11 mouse cellular contexts compared by ENCODE assay signal in genomic region chr10:126988513-126989165, GRCm38 (mm10). TPM values are rescaled to one million over a fixed set of nuclear protein-coding genes. Genes with fewer than 3 reads are reported as not detected.
DNase-seq lines count a peak whose midpoint lies in the region; ATAC-seq and TF ChIP-seq lines count a peak whose summit lies in the region.
"Had no signal": no experiment of that assay in that cellular context is flagged by ENCODE, and none has a peak within 500 bp of the region (broad histone marks: within the 10 kb centered on the region; RNA-seq: fewer than 3 reads in every experiment).

No protein-coding gene starts in this region.

- no peak for ATAC-seq in lung, embryonic 14.5 days (ENCODE audit: insufficient read depth)
- ATAC-seq in embryonic facial prominence, embryonic 13.5 days (ENCODE audit: insufficient number of reproducible peaks, insufficient read depth, low FRiP score, low TSS enrichment, low read depth): no peak
- ATAC-seq in liver, embryonic 13.5 days (ENCODE audit: low read depth): no peak
- no peak for ATAC-seq in megakaryocyte-erythroid progenitor cell, adult 5-6 weeks (replicated peaks; ENCODE audit: low FRiP score, low TSS enrichment, poor library complexity, severe bottlenecking)
- ATAC-seq: forebrain, embryonic 14.5 days; inflammation-experienced regulatory T-cells, adult 6 months had no signal

- H3K9me3 ChIP-seq in lung, embryonic 14.5 days (ENCODE audit: low read depth, low read length): no peaks in the 10 kb centered on the region
- no peaks in the 10 kb centered on the region for H3K9me3 ChIP-seq in embryonic facial prominence, embryonic 13.5 days
- no peaks in the 10 kb centered on the region for H3K9me3 ChIP-seq in liver, embryonic 13.5 days (replicated peaks)

- peaks cover 45% of the 10 kb centered on the region for H3K36me3 ChIP-seq in lung, embryonic 14.5 days (ENCODE audit: insufficient read depth)
- peaks cover 35% of the 10 kb centered on the region for H3K36me3 ChIP-seq in embryonic facial prominence, embryonic 13.5 days
- H3K36me3 ChIP-seq in liver, embryonic 13.5 days: peaks cover 30% of the 10 kb centered on the region

- TF ChIP-seq CTCF in lung, embryonic 14.5 days (IDR thresholded peaks at IDR 0.05; ENCODE audit: low read depth): no peak

- peak overlapping the region; percentile 2; the same call in 1 of the 2 replicates for H3K9ac ChIP-seq in lung, embryonic 14.5 days
- 0 out of 2 replicates have a peak overlapping the region, but pooled peaks have one; percentile 27 for H3K9ac ChIP-seq in embryonic facial prominence, embryonic 13.5 days
- H3K9ac ChIP-seq in liver, embryonic 13.5 days: no peak overlapping the region

- H3K27me3 ChIP-seq in lung, embryonic 14.5 days (ENCODE audit: insufficient read depth, low read length): no peaks in the 10 kb centered on the region
- H3K27me3 ChIP-seq in embryonic facial prominence, embryonic 13.5 days: no peaks in the 10 kb centered on the region
- no peaks in the 10 kb centered on the region for H3K27me3 ChIP-seq in liver, embryonic 13.5 days

- WGBS in lung, embryonic 14.5 days: 50% methylated on average over 5 of the region's 5 CpGs
- WGBS in embryonic facial prominence, embryonic 13.5 days: 75% methylated on average over 5 of the region's 5 CpGs
- 22% methylated on average over 5 of the region's 5 CpGs for WGBS in liver, embryonic 13.5 days (ENCODE audit: insufficient replicate concordance)

- H3K27ac ChIP-seq in lung, embryonic 14.5 days (ENCODE audit: low read depth): peak overlapping the region; percentile 85; the same call in 1 of the 2 replicates
- H3K27ac ChIP-seq in embryonic facial prominence, embryonic 13.5 days: peak overlapping the region; percentile 74
- peak overlapping the region; percentile 23; the same call in 1 of the 2 replicates for H3K27ac ChIP-seq in liver, embryonic 13.5 days

- no peak overlapping the region for H3K4me3 ChIP-seq in lung, embryonic 14.5 days (ENCODE audit: low read depth, low read length)
- H3K4me3 ChIP-seq in embryonic facial prominence, embryonic 13.5 days: no peak overlapping the region
- no peak overlapping the region for H3K4me3 ChIP-seq in liver, embryonic 13.5 days (replicated peaks)

- H3K4me1 ChIP-seq in lung, embryonic 14.5 days (ENCODE audit: insufficient read depth): peaks cover 38% of the 10 kb centered on the region
- peaks cover 74% of the 10 kb centered on the region for H3K4me1 ChIP-seq in embryonic facial prominence, embryonic 13.5 days
- H3K4me1 ChIP-seq in liver, embryonic 13.5 days (replicated peaks): peaks cover 69% of the 10 kb centered on the region

- H3K4me2 ChIP-seq in lung, embryonic 14.5 days: no peak overlapping the region
- no peak overlapping the region for H3K4me2 ChIP-seq in embryonic facial prominence, embryonic 13.5 days
- no peak overlapping the region for H3K4me2 ChIP-seq in liver, embryonic 13.5 days

- DNase-seq in heart, adult 11 months: peak; percentile 92
- DNase-seq in heart, adult 9 months (ENCODE audit: low spot score in 2 of 2): no peak
- DNase-seq in lung, embryonic 14.5 days: no peak
- no peak for DNase-seq in lung, postnatal 36 days
- no peak for DNase-seq in liver, embryonic 13.5 days
- DNase-seq in adrenal gland, adult 8-10 months: no peak
- DNase-seq: cerebellum, adult 8-10 months had no signal

RNA-seq across cellular contexts. Expression of gene Ctdsp2, which starts 10.1 kb away (rescaled TPM):
- 112 and 113 TPM in 2 replicates for polyA plus RNA-seq in lung, embryonic 14.5 days (2014; fragmentation: Nextera tagmentation; extraction: Ambion mirVana)
- polyA plus RNA-seq in embryonic facial prominence, embryonic 13.5 days (2015; fragmentation: Nextera tagmentation; extraction: Ambion mirVana): 84.8 and 87.4 TPM in 2 replicates
- 9.9 and 10.8 TPM in 2 replicates for polyA plus RNA-seq in liver, embryonic 13.5 days (2015; fragmentation: Nextera tagmentation; extraction: Ambion mirVana)
- total RNA-seq in megakaryocyte-erythroid progenitor cell, adult 5-6 weeks (2014; fragmentation: Nextera tagmentation): 54.7 and 56.7 TPM in 2 replicates
- 18.3 and 24.7 TPM in 2 replicates for total RNA-seq in megakaryocyte-erythroid progenitor cell, adult 5-6 weeks (2017)
- total RNA-seq in adrenal gland, adult 8-10 months (2022): 100 to 1,000 TPM; 140 to 170 (median 157) TPM

RNA-seq across cellular contexts. Expression of gene Avil, which starts 11.9 kb away (rescaled TPM):
- 0.13 and 0.30 TPM in 2 replicates for polyA plus RNA-seq in lung, embryonic 14.5 days (2014; fragmentation: Nextera tagmentation; extraction: Ambion mirVana)
- 0.58 and 0.97 TPM in 2 replicates for polyA plus RNA-seq in embryonic facial prominence, embryonic 13.5 days (2015; fragmentation: Nextera tagmentation; extraction: Ambion mirVana)
- 0.08 and 0.12 TPM in 2 replicates for polyA plus RNA-seq in liver, embryonic 13.5 days (2015; fragmentation: Nextera tagmentation; extraction: Ambion mirVana)
- not detected in 2 replicates for total RNA-seq in megakaryocyte-erythroid progenitor cell, adult 5-6 weeks (2014; fragmentation: Nextera tagmentation)
- total RNA-seq in megakaryocyte-erythroid progenitor cell, adult 5-6 weeks (2017): 0.38 TPM in 1 of 2 replicates, not detected in the other
- 1 to 10 TPM; 1.6 to 2.4 (median 2.0) TPM for total RNA-seq in adrenal gland, adult 8-10 months (2022)

RNA-seq across cellular contexts. Expression of gene Tsfm, which starts 42.0 kb away (rescaled TPM):
- polyA plus RNA-seq in lung, embryonic 14.5 days (2014; fragmentation: Nextera tagmentation; extraction: Ambion mirVana): 76.8 and 77.3 TPM in 2 replicates
- 78.2 and 84.5 TPM in 2 replicates for polyA plus RNA-seq in embryonic facial prominence, embryonic 13.5 days (2015; fragmentation: Nextera tagmentation; extraction: Ambion mirVana)
- 65.7 and 75.6 TPM in 2 replicates for polyA plus RNA-seq in liver, embryonic 13.5 days (2015; fragmentation: Nextera tagmentation; extraction: Ambion mirVana)
- 41.6 and 61.2 TPM in 2 replicates for total RNA-seq in megakaryocyte-erythroid progenitor cell, adult 5-6 weeks (2014; fragmentation: Nextera tagmentation)
- total RNA-seq in megakaryocyte-erythroid progenitor cell, adult 5-6 weeks (2017): 55.5 and 63.3 TPM in 2 replicates
- 10 to 100 TPM; 67.1 to 71.5 (median 68.1) TPM for total RNA-seq in adrenal gland, adult 8-10 months (2022)

RNA-seq across cellular contexts. Expression of gene Mettl1, which starts 52.6 kb away (rescaled TPM):
- polyA plus RNA-seq in lung, embryonic 14.5 days (2014; fragmentation: Nextera tagmentation; extraction: Ambion mirVana): 59.5 and 60.7 TPM in 2 replicates
- polyA plus RNA-seq in embryonic facial prominence, embryonic 13.5 days (2015; fragmentation: Nextera tagmentation; extraction: Ambion mirVana): 55.2 and 61.2 TPM in 2 replicates
- 28.3 and 29.5 TPM in 2 replicates for polyA plus RNA-seq in liver, embryonic 13.5 days (2015; fragmentation: Nextera tagmentation; extraction: Ambion mirVana)
- total RNA-seq in megakaryocyte-erythroid progenitor cell, adult 5-6 weeks (2014; fragmentation: Nextera tagmentation): 54.1 and 55.2 TPM in 2 replicates
- 24.6 and 25.3 TPM in 2 replicates for total RNA-seq in megakaryocyte-erythroid progenitor cell, adult 5-6 weeks (2017)
- total RNA-seq in adrenal gland, adult 8-10 months (2022): 10 to 100 TPM; 19.3 to 33.1 (median 26.4) TPM

RNA-seq across cellular contexts. Expression of gene Eef1akmt3, which starts 52.7 kb away (rescaled TPM):
- 0.53 and 0.74 TPM in 2 replicates for polyA plus RNA-seq in lung, embryonic 14.5 days (2014; fragmentation: Nextera tagmentation; extraction: Ambion mirVana)
- polyA plus RNA-seq in embryonic facial prominence, embryonic 13.5 days (2015; fragmentation: Nextera tagmentation; extraction: Ambion mirVana): 0.62 and 0.81 TPM in 2 replicates
- 0.07 and 0.14 TPM in 2 replicates for polyA plus RNA-seq in liver, embryonic 13.5 days (2015; fragmentation: Nextera tagmentation; extraction: Ambion mirVana)
- not detected in 2 replicates for total RNA-seq in megakaryocyte-erythroid progenitor cell, adult 5-6 weeks (2014; fragmentation: Nextera tagmentation)
- total RNA-seq in megakaryocyte-erythroid progenitor cell, adult 5-6 weeks (2017): 0.38 TPM in 1 of 2 replicates, not detected in the other
- total RNA-seq in adrenal gland, adult 8-10 months (2022): under 1 TPM; 0.12 to 0.66 (median 0.37) TPM

Comparison
In these comparisons a context has a peak if more than half of its experiments do, and no peak if none do; other contexts are left out.
1. H3K27ac ChIP-seq: peak in every context shown above with its lines; median percentile 85 in lung, embryonic 14.5 days; 74 in embryonic facial prominence, embryonic 13.5 days; 23 in liver, embryonic 13.5 days.